Mouse (Mus musculus) adrenal gland (tissue): ENCODE results near the gene Lgalsl.

ENCODE experiments used
- intact Hi-C: fragments of 180-260 bp; cut with DNase I; formaldehyde crosslinking; loops from one replicate; pipeline ENCODE4 v1.15.1; 2025

The Lgalsl gene

DNA sequence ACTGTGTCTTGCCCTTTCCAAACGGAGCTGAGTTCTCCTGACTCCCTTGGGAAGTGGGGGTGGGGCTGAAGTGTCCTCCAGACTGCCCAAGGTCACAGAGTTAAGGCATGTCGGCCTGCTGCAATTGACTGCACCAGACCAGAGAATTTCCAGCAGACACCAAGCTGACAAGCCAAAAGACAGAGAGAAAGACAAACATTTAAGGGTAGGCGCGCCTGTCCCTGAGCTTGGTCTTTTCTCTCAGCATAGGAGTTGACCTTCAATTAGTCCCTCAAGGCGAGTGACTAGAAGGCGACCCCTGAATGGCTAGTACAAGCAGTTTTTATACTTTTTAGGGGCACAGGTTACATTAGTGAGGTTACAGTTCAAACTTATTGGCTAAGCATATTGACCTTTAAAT, 46.1 kb downstream of the Lgalsl start:
- intact Hi-C loops = no loop called here

DNA sequence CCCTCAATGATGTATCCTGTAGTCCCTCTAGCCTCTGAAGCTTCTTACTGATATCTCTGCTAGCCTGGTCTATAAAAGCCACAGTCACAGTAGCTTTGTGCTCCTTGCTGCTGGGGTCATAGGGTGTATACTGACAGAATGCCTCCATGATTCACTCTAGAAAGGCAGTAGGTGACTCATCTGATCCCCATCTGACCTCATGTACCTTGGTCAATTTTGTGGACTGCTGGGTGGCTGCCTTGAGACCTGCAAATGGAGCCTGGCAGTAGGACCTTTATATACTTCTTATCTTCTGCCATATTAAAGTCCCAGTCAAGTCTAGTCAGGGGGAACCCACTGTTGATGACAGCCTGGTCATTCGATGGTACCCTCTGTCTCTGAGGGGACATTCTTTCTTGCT, 47.4 kb downstream of the Lgalsl start:
- intact Hi-C loops = no loop called here

DNA sequence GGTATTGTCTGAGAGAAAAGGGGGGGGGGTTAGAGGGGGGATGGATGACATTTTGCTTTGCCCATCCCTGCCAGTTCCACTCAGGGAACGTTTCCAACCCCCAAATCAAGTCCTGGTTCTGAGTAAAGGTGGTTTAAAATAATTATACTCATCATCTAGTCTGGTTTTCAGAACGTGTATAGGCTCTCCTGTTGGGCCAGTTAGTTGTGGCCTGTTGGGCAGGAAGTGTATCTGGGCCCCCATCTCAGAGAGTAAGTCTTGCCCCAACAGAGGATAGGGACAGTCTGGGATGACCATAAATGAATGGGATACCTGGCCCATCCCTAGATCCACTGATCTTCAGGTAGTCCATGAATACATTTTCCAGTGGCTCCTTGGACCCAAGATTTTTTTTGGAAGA, 48.2 kb downstream of the Lgalsl start:
- intact Hi-C loops = no loop called here

DNA sequence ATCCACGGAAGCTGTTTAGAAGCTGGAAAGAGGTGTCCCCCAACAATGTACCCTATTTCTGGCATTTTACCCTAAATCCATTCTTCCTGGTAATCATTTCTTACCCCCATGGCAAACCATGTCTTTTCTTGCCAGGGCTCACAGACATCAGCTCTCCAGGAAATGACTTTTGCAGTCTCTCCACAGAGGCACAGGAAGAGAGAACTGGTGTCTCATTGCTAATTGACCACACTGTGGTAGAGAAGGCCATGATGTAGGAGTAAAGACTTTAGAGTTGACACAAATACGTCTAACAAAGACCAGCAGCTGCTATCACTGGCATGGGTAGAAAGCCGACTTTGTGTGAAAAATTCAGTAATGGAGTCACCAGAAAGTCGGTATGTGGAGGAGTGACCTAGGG, 50.5 kb downstream of the Lgalsl start:
- intact Hi-C loops = no loop called here

DNA sequence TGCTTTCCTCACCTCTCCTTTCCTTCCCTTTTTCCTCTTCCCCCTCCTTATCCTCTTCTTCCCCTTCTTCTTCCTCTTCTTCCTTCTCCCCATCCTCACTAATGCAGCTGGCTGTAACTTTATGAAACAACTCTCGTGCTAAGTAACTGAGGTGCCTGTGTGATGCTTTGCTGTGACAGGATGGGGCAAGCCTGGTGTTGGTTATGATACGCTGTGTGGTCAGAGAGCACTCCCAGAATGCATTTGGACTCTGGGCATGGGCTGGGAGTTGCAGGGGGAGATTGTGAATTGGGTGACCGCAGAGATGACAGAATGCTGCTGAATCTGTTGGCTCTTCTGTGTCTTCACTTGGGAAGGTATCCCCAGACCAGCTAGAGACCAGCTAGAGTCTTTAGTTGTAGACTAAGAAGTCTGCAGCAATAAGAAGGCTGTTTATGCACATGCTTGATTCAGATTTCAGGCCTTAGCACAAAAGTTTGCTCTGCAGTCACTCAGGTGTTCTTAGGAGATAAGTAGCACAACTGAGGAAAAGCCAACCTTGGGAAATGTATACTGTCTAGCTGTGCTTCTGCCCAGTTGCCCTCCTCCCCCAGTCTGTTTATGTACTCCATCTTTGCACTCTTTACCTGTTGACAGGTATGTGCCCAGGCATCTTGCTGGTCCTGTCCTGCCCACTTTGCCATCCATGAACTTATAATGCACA, 51.8 kb downstream of the Lgalsl start:
- intact Hi-C loops = no loop called here

DNA sequence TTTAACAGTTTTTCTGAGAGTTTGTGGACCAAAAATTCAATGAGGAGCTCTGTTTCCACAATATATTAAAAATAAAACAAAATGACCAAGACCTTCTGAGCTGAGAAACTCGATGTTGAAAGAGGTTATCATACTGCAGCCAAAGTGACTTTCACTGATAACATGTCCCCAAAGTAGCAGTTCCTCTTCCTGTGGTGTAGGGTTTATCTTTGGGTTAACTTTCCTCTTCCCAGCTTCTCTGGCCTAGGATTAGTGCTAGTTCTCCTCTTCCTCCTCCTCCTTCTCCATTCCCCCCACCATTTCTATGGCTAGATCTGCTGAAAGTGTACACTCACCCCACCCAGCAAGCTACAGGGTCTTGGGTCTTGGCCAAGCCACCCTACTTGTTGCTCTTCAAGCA, 52.6 kb downstream of the Lgalsl start:
- intact Hi-C loops = no loop called here

DNA sequence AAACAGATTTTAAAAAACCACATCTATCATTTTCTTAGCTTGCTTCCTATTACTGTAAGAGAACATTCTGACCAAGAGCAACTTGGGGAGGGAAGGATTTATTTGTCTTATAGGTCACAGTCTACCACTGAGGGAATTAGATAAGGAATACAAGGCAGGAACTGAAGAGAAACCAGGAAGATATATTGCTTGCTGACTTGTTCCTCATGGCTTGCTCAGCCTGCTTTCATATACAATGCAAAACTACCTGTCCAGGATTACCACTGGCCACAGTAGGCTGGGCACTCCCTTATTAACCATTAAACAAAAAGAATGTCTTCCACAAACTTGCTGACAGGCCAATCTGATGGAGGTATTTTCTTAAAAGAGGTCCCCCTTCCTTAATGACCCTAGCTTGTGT, 54.2 kb downstream of the Lgalsl start:
- intact Hi-C loops = no loop called here
